In genomic region chr7:29982931-29983330, GRCm38 (mm10) we compare ENCODE assay signal across 8 mouse cellular contexts. TPM values are rescaled to one million over a fixed set of nuclear protein-coding genes. Genes with fewer than 3 reads are reported as not detected.
DNase-seq lines count a peak whose midpoint lies in the region; ATAC-seq and TF ChIP-seq lines count a peak whose summit lies in the region.

No protein-coding gene starts in this region.

- peak overlapping the region; percentile 75 for H3K4me2 ChIP-seq in embryonic facial prominence, embryonic 14.5 days (ENCODE audit: low read depth, low read length)
- H3K4me2 ChIP-seq in hindbrain, postnatal 0 days (ENCODE audit: low read depth, low read length) = peak overlapping the region; percentile 70
- peak overlapping the region; percentile 71 for H3K4me2 ChIP-seq in lung, embryonic 14.5 days

- H3K4me3 ChIP-seq in kidney, adult 2 months (ENCODE audit: insufficient read depth, low read depth, low read length) = peak overlapping the region; percentile 58
- H3K4me3 ChIP-seq in MEL (ENCODE audit: control insufficient read depth in 1 of 2, insufficient read depth in 1 of 2, low read depth in 2 of 2, low read length in 2 of 2) = peak overlapping the region; percentile 85 to 90; a peak in 3 of 4 replicates
- H3K4me3 ChIP-seq in embryonic facial prominence, embryonic 14.5 days (ENCODE audit: low read depth, low read length) = peak overlapping the region; percentile 89
- H3K4me3 ChIP-seq in hindbrain, postnatal 0 days (ENCODE audit: low read length) = peak overlapping the region; percentile 82
- H3K4me3 ChIP-seq in lung, embryonic 14.5 days (ENCODE audit: low read depth, low read length) = peak overlapping the region; percentile 86
- H3K4me3 ChIP-seq in small intestine, adult 2 months (ENCODE audit: low read depth, low read length) = peak overlapping the region; percentile 90

- 0 out of 2 replicates have a peak, but pooled peaks cover 8% of the 10 kb centered on the region for H3K4me1 ChIP-seq in kidney, adult 2 months (ENCODE audit: control insufficient read depth, insufficient read depth, low read length)
- peaks cover 6 to 11% of the 10 kb centered on the region in 2 experiments; a peak in 3 of 4 replicates for H3K4me1 ChIP-seq in MEL (ENCODE audit: control insufficient read depth in 1 of 2, insufficient read depth in 2 of 2, low read length in 2 of 2)
- H3K4me1 ChIP-seq in embryonic facial prominence, embryonic 14.5 days (ENCODE audit: control insufficient read depth, insufficient read depth, low read length) = peaks cover 11% of the 10 kb centered on the region; the same call in 1 of the 2 replicates
- H3K4me1 ChIP-seq in hindbrain, postnatal 0 days (ENCODE audit: insufficient read depth, low read length) = peaks cover 5% of the 10 kb centered on the region; the same call in 1 of the 2 replicates
- 0 out of 2 replicates have a peak, but pooled peaks cover 6% of the 10 kb centered on the region for H3K4me1 ChIP-seq in lung, embryonic 14.5 days (ENCODE audit: insufficient read depth)
- peaks cover 3% of the 10 kb centered on the region for H3K4me1 ChIP-seq in small intestine, adult 2 months (ENCODE audit: control insufficient read depth, insufficient read depth, insufficient read length, low read length)

- peak; percentile 29 for DNase-seq in kidney, adult 2 months
- no peak for DNase-seq in kidney, adult 11 months
- DNase-seq in MEL (ENCODE audit: low read depth, low spot score) = peak; percentile 76
- no peak for DNase-seq in embryonic facial prominence, embryonic 14.5 days (ENCODE audit: low spot score)
- no peak for DNase-seq in hindbrain, postnatal 0 days (ENCODE audit: low spot score)
- peak; percentile 24 for DNase-seq in lung, embryonic 14.5 days
- DNase-seq in urinary bladder, postnatal 10 days (ENCODE audit: low spot score) = no peak

- peaks cover 8% of the 10 kb centered on the region for H3K79me2 ChIP-seq in MEL (ENCODE audit: control insufficient read depth, insufficient read depth, low read length, poor library complexity)

- WGBS in kidney, adult 2 months = 19% methylated on average over 6 of the region's 6 CpGs
- 35% methylated on average over 6 of the region's 6 CpGs for WGBS in embryonic facial prominence, embryonic 14.5 days
- 20% methylated on average over 6 of the region's 6 CpGs for WGBS in hindbrain, postnatal 0 days
- 39% methylated on average over 6 of the region's 6 CpGs for WGBS in lung, embryonic 14.5 days
- 20% methylated on average over 6 of the region's 6 CpGs for WGBS in small intestine, adult 2 months

- H3K27ac ChIP-seq in kidney, adult 2 months (ENCODE audit: insufficient read depth, low read depth, low read length) = peak overlapping the region; percentile 66
- peak overlapping the region; percentile 68 for H3K27ac ChIP-seq in MEL (ENCODE audit: control insufficient read depth, low read depth, low read length)
- H3K27ac ChIP-seq in embryonic facial prominence, embryonic 14.5 days (replicated peaks; ENCODE audit: low read depth, low read length) = peak overlapping the region; percentile 95
- H3K27ac ChIP-seq in hindbrain, postnatal 0 days = peak overlapping the region; percentile 89
- peak overlapping the region; percentile 96 for H3K27ac ChIP-seq in lung, embryonic 14.5 days (ENCODE audit: low read depth)
- H3K27ac ChIP-seq in small intestine, adult 2 months (ENCODE audit: insufficient read depth, low read depth, low read length) = peak overlapping the region; percentile 69

- no peaks in the 10 kb centered on the region for H3K36me3 ChIP-seq in kidney, adult 2 months (ENCODE audit: control insufficient read depth, insufficient read depth, low read length)
- H3K36me3 ChIP-seq in MEL (ENCODE audit: control insufficient read depth in 1 of 2, insufficient read depth in 2 of 2, low read length in 2 of 2) = peaks cover 0 to 13% of the 10 kb centered on the region in 2 experiments; a peak in 3 of 4 replicates
- H3K36me3 ChIP-seq in embryonic facial prominence, embryonic 14.5 days (ENCODE audit: control insufficient read depth, insufficient read depth, low read length) = peaks cover 20% of the 10 kb centered on the region
- peaks cover 10% of the 10 kb centered on the region; the same call in 1 of the 2 replicates for H3K36me3 ChIP-seq in hindbrain, postnatal 0 days (ENCODE audit: insufficient read depth, low read length)
- peaks cover 22% of the 10 kb centered on the region for H3K36me3 ChIP-seq in lung, embryonic 14.5 days (ENCODE audit: insufficient read depth)
- H3K36me3 ChIP-seq in small intestine, adult 2 months (ENCODE audit: control insufficient read depth, insufficient read depth, low read length) = peaks cover 5% of the 10 kb centered on the region

- H3K27me3 ChIP-seq in kidney, adult 2 months (replicated peaks; ENCODE audit: control insufficient read depth, insufficient read depth, low read length) = no peaks in the 10 kb centered on the region
- no peaks in the 10 kb centered on the region for H3K27me3 ChIP-seq in MEL (ENCODE audit: control insufficient read depth in 1 of 2, insufficient read depth in 2 of 2, low read length in 2 of 2)
- H3K27me3 ChIP-seq in embryonic facial prominence, embryonic 14.5 days (replicated peaks; ENCODE audit: control insufficient read depth, insufficient read depth, low read length) = no peaks in the 10 kb centered on the region
- H3K27me3 ChIP-seq in hindbrain, postnatal 0 days (ENCODE audit: insufficient read depth, low read length) = no peaks in the 10 kb centered on the region
- no peaks in the 10 kb centered on the region for H3K27me3 ChIP-seq in lung, embryonic 14.5 days (ENCODE audit: insufficient read depth, low read length)
- no peaks in the 10 kb centered on the region for H3K27me3 ChIP-seq in small intestine, adult 2 months (ENCODE audit: control insufficient read depth, insufficient read depth, low read length)

- TF ChIP-seq EP300 in MEL (IDR thresholded peaks at IDR 0.05; ENCODE audit: low read depth in 1 of 2, low read length in 2 of 2) = 0 out of 4 replicates have a peak, but pooled peaks of 1 of the 2 experiments have one; percentile 24

- no peak for TF ChIP-seq POLR2A in kidney, adult 2 months (IDR thresholded peaks at IDR 0.05; ENCODE audit: low read depth, low read length)
- TF ChIP-seq POLR2A in MEL (IDR thresholded peaks at IDR 0.05; ENCODE audit: control insufficient read depth in 1 of 2, insufficient read depth in 1 of 2, low read depth in 1 of 2, low read length in 2 of 2, poor library complexity in 1 of 2) = no peak
- no peak for TF ChIP-seq POLR2A in small intestine, adult 2 months (IDR thresholded peaks at IDR 0.05; ENCODE audit: low read depth, low read length)

- H3K9me3 ChIP-seq in MEL (replicated peaks; ENCODE audit: insufficient read depth, low read length) = no peaks in the 10 kb centered on the region
- 0 out of 2 replicates have a peak, but pooled peaks cover 3% of the 10 kb centered on the region for H3K9me3 ChIP-seq in embryonic facial prominence, embryonic 14.5 days (ENCODE audit: control insufficient read depth, low read length)
- no peaks in the 10 kb centered on the region for H3K9me3 ChIP-seq in hindbrain, postnatal 0 days (ENCODE audit: low read length)
- H3K9me3 ChIP-seq in lung, embryonic 14.5 days (ENCODE audit: low read depth, low read length) = no peaks in the 10 kb centered on the region

- no peak for TF ChIP-seq RAD21 in MEL (IDR thresholded peaks at IDR 0.05; ENCODE audit: low read depth, low read length)

- ATAC-seq in embryonic facial prominence, embryonic 14.5 days (ENCODE audit: low read depth) = no peak
- no peak for ATAC-seq in hindbrain, postnatal 0 days
- ATAC-seq in lung, embryonic 14.5 days (ENCODE audit: insufficient read depth) = no peak

- peak overlapping the region; percentile 83 for H3K9ac ChIP-seq in MEL (ENCODE audit: control insufficient read depth, low read depth, low read length, poor library complexity, severe bottlenecking)
- peak overlapping the region; percentile 88 for H3K9ac ChIP-seq in embryonic facial prominence, embryonic 14.5 days (ENCODE audit: low read depth, low read length)
- H3K9ac ChIP-seq in hindbrain, postnatal 0 days (replicated peaks; ENCODE audit: low read length) = peak overlapping the region; percentile 68
- H3K9ac ChIP-seq in lung, embryonic 14.5 days = peak overlapping the region; percentile 76

- no peak for TF ChIP-seq CTCF in kidney, adult 2 months (conservative IDR thresholded peaks at IDR 0.05; ENCODE audit: insufficient read depth, insufficient read length, low read depth, low read length)
- no peak for TF ChIP-seq CTCF in MEL (IDR thresholded peaks at IDR 0.05 in 2 of 3, conservative IDR thresholded peaks at IDR 0.05 in 1 of 3; ENCODE audit: control insufficient read depth in 1 of 3, insufficient read depth in 1 of 3, low read depth in 2 of 3, low read length in 3 of 3, poor library complexity in 1 of 3, severe bottlenecking in 1 of 3)
- no peak for TF ChIP-seq CTCF in hindbrain, postnatal 0 days (IDR thresholded peaks at IDR 0.05; ENCODE audit: low read depth)
- no peak for TF ChIP-seq CTCF in lung, embryonic 14.5 days (IDR thresholded peaks at IDR 0.05; ENCODE audit: low read depth)
- TF ChIP-seq CTCF in small intestine, adult 2 months (IDR thresholded peaks at IDR 0.05; ENCODE audit: extremely low read depth, insufficient read length, insufficient replicate concordance, low read depth, low read length) = no peak

TF ChIP-seq in MEL, 35 proteins besides CTCF, POLR2A, EP300 and RAD21 (continues in another document):
- TF ChIP-seq UBTF (IDR thresholded peaks at IDR 0.05; ENCODE audit: borderline replicate concordance, insufficient read depth, low read depth, low read length) = no peak

RNA-seq across cellular contexts. Expression of gene Zfp568, which starts 0.8 kb away (rescaled TPM):
- polyA plus RNA-seq in kidney, adult 2 months (2012; rRNA removed) = 4.5 and 5.0 TPM in 2 replicates
- 12.5 and 14.3 TPM in 2 replicates for total RNA-seq in MEL (2012; rRNA removed)
- polyA plus RNA-seq in MEL (2012; ENCODE audit: insufficient read depth in 1 of 2, insufficient read length in 2 of 2, low read depth in 1 of 2, low replicate concordance in 2 of 2, missing spikeins in 1 of 2) = 100 to 1,000 TPM in 1 of 2 experiments, 10 to 100 TPM in 1; 15.4 to 141 TPM
- 29.5 and 29.9 TPM in 2 replicates for polyA plus RNA-seq in embryonic facial prominence, embryonic 14.5 days (2014; fragmentation: Nextera tagmentation; extraction: Ambion mirVana)
- 6.4 and 6.7 TPM in 2 replicates for total RNA-seq in hindbrain, postnatal 0 days (2014; rRNA removed)
- 2.8 and 3.5 TPM in 2 replicates for polyA plus RNA-seq in hindbrain, postnatal 0 days (2015; fragmentation: Nextera tagmentation; extraction: Ambion mirVana)
- polyA plus RNA-seq in lung, embryonic 14.5 days (2014; fragmentation: Nextera tagmentation; extraction: Ambion mirVana) = 18.5 and 21.0 TPM in 2 replicates
- polyA plus RNA-seq in small intestine, adult 2 months (2012; rRNA removed) = 1.3 and 2.3 TPM in 2 replicates

RNA-seq across cellular contexts. Expression of gene Zfp74, which starts 29.0 kb away (rescaled TPM):
- 4.7 and 5.0 TPM in 2 replicates for polyA plus RNA-seq in kidney, adult 2 months (2012; rRNA removed)
- total RNA-seq in MEL (2012; rRNA removed) = 3.5 and 4.8 TPM in 2 replicates
- polyA plus RNA-seq in MEL (2012; ENCODE audit: insufficient read depth in 1 of 2, insufficient read length in 2 of 2, low read depth in 1 of 2, low replicate concordance in 2 of 2, missing spikeins in 1 of 2) = 1 to 10 TPM in 1 of 2 experiments, not detected in 1; 9.4 TPM
- 8.9 and 10.3 TPM in 2 replicates for polyA plus RNA-seq in embryonic facial prominence, embryonic 14.5 days (2014; fragmentation: Nextera tagmentation; extraction: Ambion mirVana)
- total RNA-seq in hindbrain, postnatal 0 days (2014; rRNA removed) = 7.9 and 10.1 TPM in 2 replicates
- 13.1 and 14.6 TPM in 2 replicates for polyA plus RNA-seq in hindbrain, postnatal 0 days (2015; fragmentation: Nextera tagmentation; extraction: Ambion mirVana)
- 12.4 and 13.2 TPM in 2 replicates for polyA plus RNA-seq in lung, embryonic 14.5 days (2014; fragmentation: Nextera tagmentation; extraction: Ambion mirVana)
- polyA plus RNA-seq in small intestine, adult 2 months (2012; rRNA removed) = 0.38 and 2.7 TPM in 2 replicates

Comparison
In these comparisons a context has a peak if more than half of its experiments do, and no peak if none do; other contexts are left out.
1. DNase-seq: peak in kidney, adult 2 months (single experiment), MEL (single experiment) and lung, embryonic 14.5 days (single experiment); none in kidney, adult 11 months (single experiment), embryonic facial prominence, embryonic 14.5 days (single experiment), hindbrain, postnatal 0 days (single experiment) and urinary bladder, postnatal 10 days (single experiment).
2. Peak in every context shown above with its lines, with median percentiles within 50 percentile points of each other: H3K27ac ChIP-seq, H3K4me3 ChIP-seq, H3K9ac ChIP-seq and H3K4me2 ChIP-seq.